Mouse (Mus musculus) erythroid progenitor cell, adult 5-6 weeks (primary cell): ENCODE measurements around the gene Mdh1. TPM values are rescaled to one million over a fixed set of nuclear protein-coding genes. Genes with fewer than 3 reads are reported as not detected.
"Not testable (repeated sequence)": the region's sequence is repeated elsewhere in the genome, so short reads cannot be mapped to it uniquely, and the experiment has no call there.

Experiments
- ATAC-seq: replicated peaks from 2 replicates; pipeline ENCODE4 v1.8.0; 2016; ENCODE audit warnings: moderate number of reproducible peaks, mild to moderate bottlenecking, moderate TSS enrichment, inconsistent platforms; ENCODE audit not compliant: poor library complexity, low FRiP score, severe bottlenecking
- total RNA-seq, 2 experiments: library from RNA; stranded (forward) in 1 of 2; stranded (reverse) in 1 of 2; fragments of 150-400 nt in 1 of 2; fragments of 186-747, 209-891 nt in 1 of 2; gene quantifications; 2 replicates each; pipeline versions ENCODE4 v1.2.3 to v1.2.4; 2015 to 2017; ENCODE audit warnings: low replicate concordance in 2 of 2

Gene Mdh1
- total RNA-seq, 2 experiments from 2014 or later = 11.2 to 76.3 TPM

DNA sequence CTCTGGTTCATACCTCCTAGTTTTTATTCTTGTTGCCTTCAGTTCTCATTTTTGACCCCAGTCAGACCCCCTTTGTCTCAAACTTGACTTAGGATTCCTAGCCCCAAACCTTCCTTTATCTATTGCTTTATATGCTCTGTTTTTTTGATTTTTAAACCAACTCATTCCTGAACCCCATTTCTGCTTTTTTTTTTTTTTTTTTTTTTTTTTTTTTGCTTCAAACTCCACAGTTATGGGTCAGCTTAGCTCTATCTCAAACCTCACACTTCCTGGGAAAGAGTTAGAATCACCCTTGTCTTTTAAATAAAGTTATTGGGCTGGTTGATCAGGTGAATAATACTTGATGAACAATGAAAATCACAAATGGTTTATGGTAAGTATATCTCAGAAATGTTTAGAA, 24.6 kb downstream of the Mdh1 start:
- no peak for ATAC-seq

DNA sequence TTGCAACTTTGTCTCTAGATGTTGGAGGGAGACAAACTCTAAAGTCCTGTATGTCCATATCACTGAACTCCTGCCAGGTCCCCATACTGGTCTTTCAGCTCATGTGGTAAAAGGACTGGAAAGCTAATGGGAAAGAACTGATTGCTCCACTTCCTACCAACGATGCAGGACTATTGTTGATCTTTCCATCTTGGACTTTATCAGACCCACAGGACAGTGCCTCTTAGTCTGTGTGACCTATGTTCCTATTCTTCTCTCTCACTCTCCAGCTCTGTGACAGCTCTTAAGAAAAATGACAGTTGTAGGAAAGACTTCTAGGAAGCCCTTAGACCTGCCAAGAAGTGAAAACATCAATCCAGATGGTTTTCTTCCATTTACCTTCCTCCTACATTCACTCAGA, 25.5 kb downstream of the Mdh1 start:
- ATAC-seq = no peak

DNA sequence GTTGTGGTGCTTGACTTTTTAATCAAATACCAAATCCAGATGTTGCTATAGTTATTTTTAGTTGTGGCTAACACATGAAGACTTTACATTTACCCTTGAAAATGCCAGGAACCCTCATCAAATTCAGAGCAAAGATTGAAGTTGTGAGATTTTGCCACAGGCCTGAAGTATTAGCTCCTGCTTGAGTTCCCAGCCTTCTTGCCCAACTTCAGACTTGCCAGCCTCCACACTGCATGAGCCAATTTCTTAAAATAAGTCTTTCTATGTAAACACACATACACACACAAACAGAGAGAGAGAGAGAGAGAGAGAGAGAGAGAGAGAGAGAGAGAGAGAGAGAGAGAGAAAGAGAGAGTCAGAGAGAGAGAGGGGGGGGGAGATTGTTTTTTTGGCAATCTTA, 26.2 kb downstream of the Mdh1 start:
- ATAC-seq = no peak

DNA sequence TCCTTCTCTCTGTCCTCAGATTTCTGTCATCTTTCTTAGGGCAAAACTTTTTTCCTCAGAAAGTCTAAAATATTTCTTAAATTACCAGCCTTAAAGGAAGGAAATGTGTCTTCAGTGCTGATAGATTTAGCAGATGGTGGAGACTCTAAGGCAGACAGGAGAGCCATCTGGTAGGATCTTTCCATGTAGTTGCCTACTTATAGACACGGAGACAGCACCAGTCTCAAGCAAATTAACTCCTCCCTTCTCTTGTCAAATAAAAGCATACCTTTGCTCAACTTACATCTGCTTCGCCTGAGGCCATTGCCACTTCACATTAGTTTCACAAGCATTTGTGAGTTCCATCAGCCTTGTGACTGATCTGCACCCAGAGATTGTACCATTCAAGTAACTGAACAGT, 27.1 kb downstream of the Mdh1 start:
- ATAC-seq = no peak

DNA sequence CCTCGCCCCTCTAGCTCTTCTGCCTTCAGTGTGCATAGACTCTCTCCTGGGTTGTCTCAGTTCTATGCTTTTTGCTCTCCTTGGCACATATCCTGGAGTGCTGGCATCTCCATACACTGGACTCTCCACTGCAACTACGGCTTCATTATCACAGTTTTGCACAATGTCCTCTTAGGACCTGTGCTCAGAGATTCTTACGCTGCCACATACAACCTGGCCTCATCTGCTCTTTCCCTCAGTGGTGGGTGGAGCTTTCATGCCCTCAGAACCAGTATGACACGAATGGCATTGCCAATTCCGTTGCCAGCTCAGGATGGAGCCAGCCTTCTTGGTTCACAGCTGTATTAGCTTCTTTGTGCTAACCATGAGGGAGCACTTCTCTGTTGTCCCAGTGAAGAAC, 29.4 kb downstream of the Mdh1 start:
- ATAC-seq = no peak

DNA sequence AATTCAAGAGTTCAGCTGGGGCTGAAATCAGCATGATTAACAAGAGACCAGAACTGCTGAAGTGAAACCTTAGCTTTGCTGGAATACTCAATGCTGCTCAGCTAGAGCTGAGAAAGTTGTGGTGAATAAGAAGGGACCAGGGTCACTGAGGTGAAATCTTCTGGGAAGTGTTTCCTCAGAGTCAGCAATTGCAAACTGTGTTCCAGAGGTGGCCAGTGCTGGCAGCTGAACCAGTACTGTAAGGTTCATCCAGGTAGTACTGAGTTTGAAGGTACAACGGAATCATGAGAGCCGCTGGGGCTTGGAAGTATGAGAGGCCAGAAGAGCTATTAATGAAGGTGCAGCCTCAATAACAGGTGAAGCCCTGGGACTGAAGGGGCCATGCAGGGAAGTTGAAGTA, 31.5 kb downstream of the Mdh1 start:
- no peak for ATAC-seq

DNA sequence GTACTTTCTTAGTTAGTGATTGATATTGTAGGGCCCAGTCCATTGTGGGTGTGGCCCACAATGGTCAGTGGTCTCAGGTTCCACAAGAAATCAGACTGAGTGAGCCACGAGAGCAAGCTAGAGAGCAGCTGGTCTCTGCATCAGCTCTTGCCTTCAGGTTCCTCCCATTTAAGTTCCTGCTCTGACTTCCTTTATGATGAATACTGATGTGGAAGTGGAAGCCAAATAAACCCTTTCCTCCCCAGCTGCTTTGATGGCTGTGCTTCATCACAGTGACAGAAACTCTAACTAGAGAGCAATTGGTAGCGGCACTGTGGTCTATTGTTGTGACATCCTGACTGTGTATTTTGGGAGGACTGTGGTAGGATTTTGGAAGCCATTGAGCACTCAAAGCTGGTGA, 32.1 kb downstream of the Mdh1 start:
- no peak for ATAC-seq

DNA sequence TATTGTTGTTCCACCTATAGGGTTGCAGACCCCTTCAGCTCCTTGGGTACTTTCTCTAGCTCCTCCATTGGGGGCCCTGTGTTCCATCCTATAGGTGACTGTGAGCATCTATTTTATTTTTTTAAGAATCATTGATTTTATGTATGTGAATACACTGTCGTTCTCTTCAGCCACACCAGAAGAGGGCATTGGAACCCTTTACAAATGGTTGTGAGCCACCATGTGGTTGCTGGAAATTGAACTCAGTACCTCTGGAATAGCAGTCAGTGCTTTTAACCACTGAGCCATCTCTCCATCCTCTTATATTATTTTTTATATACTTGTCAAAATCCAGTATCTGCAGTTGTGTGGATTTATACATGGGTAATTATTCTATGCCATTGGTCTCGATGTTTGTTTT, 41.3 kb downstream of the Mdh1 start:
- not testable (repeated sequence) for ATAC-seq

DNA sequence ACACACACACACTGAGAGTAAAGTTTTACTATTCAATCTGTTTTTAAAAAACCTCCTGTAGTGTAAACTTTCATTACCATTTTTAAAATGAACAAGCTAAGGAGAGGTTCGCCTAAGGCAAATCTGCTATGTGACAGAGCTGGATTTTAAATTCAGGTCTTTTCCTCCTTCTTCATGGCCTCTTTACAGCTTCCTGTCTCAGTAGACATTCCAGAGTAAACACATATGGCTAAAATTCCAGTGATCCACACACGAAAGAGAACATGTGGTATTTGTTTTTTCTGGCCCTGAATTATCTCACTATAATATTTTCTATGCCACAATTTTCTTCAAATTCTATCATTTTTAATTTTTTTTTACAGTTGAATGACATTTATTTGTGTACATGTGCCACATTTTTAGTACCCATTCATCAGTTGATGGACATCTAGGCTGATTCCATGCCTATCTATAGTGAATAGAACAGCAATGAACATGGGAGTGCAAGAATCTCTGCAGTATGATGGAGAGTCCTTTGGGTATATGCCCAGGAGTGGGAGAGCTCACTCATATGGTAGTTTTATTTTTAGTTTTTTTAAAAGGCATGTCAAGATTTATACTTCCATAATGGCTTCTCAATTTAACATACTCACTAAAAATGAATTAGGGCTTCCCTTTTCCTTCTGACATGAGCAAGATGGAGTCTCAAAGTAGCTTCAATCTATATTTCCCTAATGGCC, 43.3 kb downstream of the Mdh1 start:
- ATAC-seq = no peak

DNA sequence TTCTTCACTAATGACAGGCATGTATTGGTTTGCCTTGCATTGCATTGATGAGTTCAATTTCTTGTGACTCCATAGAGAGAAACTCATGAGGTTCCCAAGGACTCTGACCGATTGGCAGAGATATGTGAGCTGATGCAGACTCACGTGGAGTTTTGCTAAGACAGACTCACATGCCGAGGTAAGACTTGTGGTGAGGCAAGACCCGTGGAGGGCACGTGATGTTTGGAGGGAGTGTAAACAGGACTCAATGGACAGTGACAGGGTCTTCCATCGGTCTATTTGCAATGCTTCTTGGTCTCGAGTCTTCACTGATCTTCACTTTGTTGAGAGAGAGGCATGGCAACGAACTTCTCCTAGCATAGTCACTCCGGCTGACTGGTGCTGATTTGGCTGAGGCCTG, 54.4 kb downstream of the Mdh1 start:
- no peak for ATAC-seq

DNA sequence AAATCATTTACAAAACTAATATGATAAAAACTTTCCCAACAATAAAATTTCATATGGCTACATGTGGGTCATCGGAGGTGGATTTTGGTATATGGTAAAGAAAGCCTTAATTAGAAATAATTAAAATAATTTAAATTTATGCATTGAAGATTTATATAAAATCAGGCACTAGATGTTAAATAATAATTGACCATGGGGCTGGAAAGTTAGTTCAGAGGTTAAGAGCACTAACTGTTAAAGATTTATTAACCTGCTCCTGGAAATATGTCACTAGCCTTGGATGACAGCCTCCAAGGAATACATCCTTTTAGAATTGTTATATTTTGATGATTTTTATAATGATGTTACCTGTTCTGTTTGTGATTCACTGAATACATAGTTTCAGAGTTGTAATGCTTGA, 55.8 kb downstream of the Mdh1 start:
- ATAC-seq = not testable (repeated sequence)

DNA sequence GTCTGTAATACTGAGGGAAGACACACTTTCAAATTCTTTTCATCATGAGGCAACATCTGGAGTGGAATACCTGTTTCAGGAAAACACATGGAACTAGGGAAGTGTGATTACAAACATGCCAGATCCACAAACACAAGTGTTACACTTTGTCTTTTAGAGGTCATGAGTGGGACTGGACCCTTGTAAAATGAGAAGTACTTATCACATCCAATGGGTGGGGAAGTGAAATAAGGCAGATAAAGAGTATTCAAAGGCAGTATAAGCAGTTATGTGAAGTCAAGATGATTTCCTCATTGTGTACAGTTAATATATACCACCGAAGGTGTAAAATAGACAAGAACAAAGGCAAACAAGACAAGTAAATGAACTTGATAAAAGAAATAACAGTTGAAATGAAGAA, 61.6 kb downstream of the Mdh1 start:
- ATAC-seq = not testable (repeated sequence)

DNA sequence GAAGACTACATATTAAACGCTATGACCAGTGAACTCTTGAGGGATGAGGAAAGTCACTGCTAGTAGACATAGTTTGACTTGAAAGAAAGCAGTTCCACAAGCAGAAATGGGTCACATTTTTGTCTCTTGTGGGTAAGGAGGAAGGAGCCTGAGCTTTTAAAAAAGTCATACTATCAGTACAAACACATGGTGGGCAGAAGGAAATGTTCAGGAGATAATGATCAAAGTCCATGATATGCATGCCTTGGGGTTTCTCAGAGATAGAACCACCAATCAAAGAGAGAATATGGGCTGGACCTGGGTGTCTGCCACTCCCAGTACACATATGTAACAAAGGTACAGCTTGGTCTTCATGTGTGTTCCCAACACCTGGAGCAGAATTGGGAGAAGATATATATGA, 63.5 kb downstream of the Mdh1 start:
- ATAC-seq = not testable (repeated sequence)

DNA sequence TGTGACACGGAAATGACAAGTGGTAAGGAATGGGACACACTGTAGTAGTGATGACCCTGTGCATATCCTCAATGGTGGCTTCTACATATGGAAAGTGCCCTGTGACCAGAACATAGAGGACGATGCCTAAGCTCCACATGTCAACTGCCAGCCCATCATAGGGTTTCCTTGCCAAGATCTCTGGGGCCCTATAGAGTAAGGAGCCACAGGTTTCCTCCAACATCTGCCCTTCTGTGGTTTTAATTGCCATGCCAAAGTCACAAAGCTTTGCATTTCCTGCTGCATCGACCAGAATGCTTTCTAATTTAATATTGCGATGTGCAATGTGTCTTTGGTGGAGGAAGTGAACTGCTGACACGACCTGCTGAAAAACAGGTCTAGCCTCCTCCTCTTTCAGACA, 65.1 kb downstream of the Mdh1 start:
- not testable (repeated sequence) for ATAC-seq

Other genes starting within 250 kb of the Mdh1 start
- gene Ugp2, start 201.2 kb downstream of the Mdh1 start, total RNA-seq (2015; ENCODE audit: low replicate concordance) = 17.7 and 28.1 TPM in 2 replicates
- 13.5 and 16.1 TPM in 2 replicates for gene Ugp2, start 201.2 kb downstream of the Mdh1 start, total RNA-seq (2017; ENCODE audit: low replicate concordance)
- gene Wdpcp, start 132 bp downstream of the Mdh1 start, total RNA-seq (2015; ENCODE audit: low replicate concordance) = 0.84 TPM in 1 of 2 replicates, not detected in the other
- gene Wdpcp, start 132 bp downstream of the Mdh1 start, total RNA-seq (2017; ENCODE audit: low replicate concordance) = 1.6 and 4.7 TPM in 2 replicates